Mouse (Mus musculus): ENCODE data around the gene Vmn1r155. TPM values are rescaled to one million over a fixed set of nuclear protein-coding genes. Genes with fewer than 3 reads are reported as not detected.
"Not testable (repeated sequence)": the region's sequence is repeated elsewhere in the genome, so short reads cannot be mapped to it uniquely, and the experiment has no call there.

Vmn1r155 gene
- polyA plus RNA-seq (2014; fragmentation: Nextera tagmentation; extraction: Ambion mirVana), result not detected in 2 replicates

DNA sequence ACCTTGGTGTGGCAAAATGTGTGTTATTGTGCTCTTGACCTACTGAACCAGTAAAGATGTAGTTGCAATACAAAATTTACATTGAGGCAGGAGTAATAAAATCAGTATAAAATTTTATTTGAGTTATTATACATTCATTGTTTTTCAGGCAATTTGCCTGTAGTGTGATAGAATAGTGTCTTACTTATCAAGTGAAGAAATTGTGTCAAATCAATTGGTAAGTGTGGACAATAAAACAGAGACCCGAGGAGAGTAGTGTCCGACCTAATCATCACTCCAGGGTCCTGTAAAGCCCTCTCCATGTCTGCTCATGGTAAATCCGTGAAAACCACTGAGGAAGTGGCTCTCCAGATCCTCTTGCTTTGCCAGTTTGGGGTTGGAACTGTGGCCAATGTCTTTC, at the start of gene Vmn1r155:
Gene Vmn1r155, plus strand, starts transcription at position 301 of the 400 bp plus-strand sequence.
- H3K27ac ChIP-seq (replicated peaks; ENCODE audit: low read depth, low read length); H3K27me3 ChIP-seq (ENCODE audit: control insufficient read depth, insufficient read depth, low read length); H3K4me1 ChIP-seq (ENCODE audit: control insufficient read depth, insufficient read depth, low read length); ATAC-seq (replicated peaks; ENCODE audit: insufficient number of reproducible peaks, low FRiP score, low TSS enrichment, low read depth); H3K4me3 ChIP-seq (ENCODE audit: low read depth, low read length); H3K9me3 ChIP-seq (replicated peaks; ENCODE audit: control insufficient read depth, low read length); H3K36me3 ChIP-seq (replicated peaks; ENCODE audit: control insufficient read depth, insufficient read depth, low read depth, low read length); DNase-seq (ENCODE audit: low spot score); H3K4me2 ChIP-seq (ENCODE audit: low read depth, low read length); H3K9ac ChIP-seq (replicated peaks; ENCODE audit: low read length): not testable (repeated sequence)
- WGBS, result no CpG with 5 or more reads among the region's 3 CpGs

DNA sequence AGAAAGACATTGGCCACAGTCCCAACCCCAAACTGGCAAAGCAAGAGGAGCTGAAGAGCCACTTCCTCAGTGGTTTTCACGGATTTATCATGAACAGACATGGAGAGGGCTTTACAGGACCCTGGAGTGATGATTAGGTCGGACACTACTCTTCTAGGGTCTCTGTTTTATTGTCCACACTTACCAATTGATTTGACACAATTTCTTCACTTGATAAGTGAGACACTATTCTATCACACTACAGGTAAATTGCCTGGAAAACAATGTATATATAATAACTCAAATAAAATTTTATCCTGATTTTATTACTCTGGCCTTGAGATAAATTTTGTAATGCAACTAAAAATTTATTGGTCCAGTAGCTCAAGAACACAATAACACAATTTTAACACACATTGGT, 34.4 kb downstream of the Vmn1r155 start, which contains the start of gene Gm8693:
Gene Gm8693, minus strand, starts transcription at position 101 of the 400 bp plus-strand sequence.
- WGBS, result no CpG with 5 or more reads among the region's 2 CpGs
- not testable (repeated sequence) for H3K4me2 ChIP-seq (ENCODE audit: low read depth, low read length); ATAC-seq (replicated peaks; ENCODE audit: insufficient number of reproducible peaks, low FRiP score, low TSS enrichment, low read depth); H3K36me3 ChIP-seq (replicated peaks; ENCODE audit: control insufficient read depth, insufficient read depth, low read depth, low read length); H3K9me3 ChIP-seq (replicated peaks; ENCODE audit: control insufficient read depth, low read length); H3K4me1 ChIP-seq (ENCODE audit: control insufficient read depth, insufficient read depth, low read length); H3K27me3 ChIP-seq (ENCODE audit: control insufficient read depth, insufficient read depth, low read length); H3K9ac ChIP-seq (replicated peaks; ENCODE audit: low read length); H3K27ac ChIP-seq (replicated peaks; ENCODE audit: low read depth, low read length); H3K4me3 ChIP-seq (ENCODE audit: low read depth, low read length); DNase-seq (ENCODE audit: low spot score)

Other genes starting within 250 kb of the Vmn1r155 start
- not detected in 2 replicates for gene Vmn1r148, start 244.4 kb upstream of the Vmn1r155 start, polyA plus RNA-seq (2014; fragmentation: Nextera tagmentation; extraction: Ambion mirVana)
- gene Vmn1r149, start 219.8 kb upstream of the Vmn1r155 start, polyA plus RNA-seq (2014; fragmentation: Nextera tagmentation; extraction: Ambion mirVana), result not detected in 2 replicates
- gene Gm10665, start 193.9 kb upstream of the Vmn1r155 start, polyA plus RNA-seq (2014; fragmentation: Nextera tagmentation; extraction: Ambion mirVana), result not detected in 2 replicates
- not detected in 2 replicates for gene Vmn1r151, start 158.3 kb upstream of the Vmn1r155 start, polyA plus RNA-seq (2014; fragmentation: Nextera tagmentation; extraction: Ambion mirVana)
- not detected in 2 replicates for gene Vmn1r152, start 135.1 kb upstream of the Vmn1r155 start, polyA plus RNA-seq (2014; fragmentation: Nextera tagmentation; extraction: Ambion mirVana)
- gene Gm8677, start 123.1 kb upstream of the Vmn1r155 start, polyA plus RNA-seq (2014; fragmentation: Nextera tagmentation; extraction: Ambion mirVana), result not detected in 2 replicates
- not detected in 2 replicates for gene Gm4201, start 92.7 kb upstream of the Vmn1r155 start, polyA plus RNA-seq (2014; fragmentation: Nextera tagmentation; extraction: Ambion mirVana)
- gene Gm4565, start 69.9 kb upstream of the Vmn1r155 start, polyA plus RNA-seq (2014; fragmentation: Nextera tagmentation; extraction: Ambion mirVana), result not detected in 2 replicates
- not detected in 2 replicates for gene Gm8693, start 34.3 kb downstream of the Vmn1r155 start, polyA plus RNA-seq (2014; fragmentation: Nextera tagmentation; extraction: Ambion mirVana)
- not detected in 2 replicates for gene Gm4567, start 61.7 kb downstream of the Vmn1r155 start, polyA plus RNA-seq (2014; fragmentation: Nextera tagmentation; extraction: Ambion mirVana)
- gene Vmn1r157, start 103.7 kb downstream of the Vmn1r155 start, polyA plus RNA-seq (2014; fragmentation: Nextera tagmentation; extraction: Ambion mirVana), result not detected in 2 replicates
- not detected in 2 replicates for gene Vmn1r158, start 132.8 kb downstream of the Vmn1r155 start, polyA plus RNA-seq (2014; fragmentation: Nextera tagmentation; extraction: Ambion mirVana)
- gene Vmn1r159, start 185.6 kb downstream of the Vmn1r155 start, polyA plus RNA-seq (2014; fragmentation: Nextera tagmentation; extraction: Ambion mirVana), result not detected in 2 replicates
- not detected in 2 replicates for gene Vmn1r160, start 213.2 kb downstream of the Vmn1r155 start, polyA plus RNA-seq (2014; fragmentation: Nextera tagmentation; extraction: Ambion mirVana)